11 mouse cellular contexts compared by ENCODE assay signal in the genomic region with DNA sequence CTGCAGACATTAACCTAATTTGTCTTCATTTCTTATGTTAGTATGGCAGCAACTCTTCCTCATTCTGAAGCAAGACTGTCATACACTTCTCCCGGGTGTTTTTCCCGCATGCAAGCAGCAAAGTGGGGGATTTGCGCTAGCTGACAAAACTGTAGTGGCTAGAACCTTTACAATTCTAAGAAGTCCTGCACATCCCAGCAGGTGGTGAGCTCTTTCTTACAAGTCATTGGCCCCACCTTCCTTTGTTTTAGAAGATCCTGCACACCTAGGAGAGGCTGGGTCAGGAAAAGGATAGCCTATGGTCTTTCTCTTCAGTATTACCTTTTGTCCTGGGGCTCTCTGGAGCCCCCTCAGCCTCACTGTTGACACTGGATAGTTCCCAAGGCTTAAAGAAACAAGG.
"Had no signal": no experiment of that assay in that cellular context is flagged by ENCODE, and none has a peak within 500 bp of the region (broad histone marks: within the 10 kb centered on the region; RNA-seq: fewer than 3 reads in every experiment).

No protein-coding gene starts in this region.

- H3K27me3 ChIP-seq: midbrain, embryonic 12.5 days; midbrain, embryonic 15.5 days; neural tube, embryonic 13.5 days had no signal

- H3K4me1 ChIP-seq: limb, embryonic 12.5 days; limb, embryonic 15.5 days; midbrain, embryonic 12.5 days had no signal

- H3K4me2 ChIP-seq: limb, embryonic 12.5 days; limb, embryonic 15.5 days; liver, embryonic 11.5 days; lung, embryonic 14.5 days; midbrain, embryonic 12.5 days; midbrain, embryonic 15.5 days; neural tube, embryonic 13.5 days had no signal

- H3K27ac ChIP-seq: limb, embryonic 12.5 days; limb, embryonic 15.5 days; liver, embryonic 14.5 days; macrophage; midbrain, embryonic 12.5 days; midbrain, embryonic 15.5 days; neural tube, embryonic 13.5 days had no signal

- H3K9me3 ChIP-seq: limb, embryonic 12.5 days; limb, embryonic 15.5 days; midbrain, embryonic 12.5 days; midbrain, embryonic 15.5 days; neural tube, embryonic 13.5 days had no signal

- H3K4me3 ChIP-seq: limb, embryonic 12.5 days; limb, embryonic 15.5 days; midbrain, embryonic 12.5 days; midbrain, embryonic 15.5 days; neural tube, embryonic 13.5 days had no signal

- H3K36me3 ChIP-seq: limb, embryonic 12.5 days; limb, embryonic 15.5 days; midbrain, embryonic 12.5 days; midbrain, embryonic 15.5 days; neural tube, embryonic 13.5 days had no signal

- H3K9ac ChIP-seq: limb, embryonic 12.5 days; limb, embryonic 15.5 days; liver, embryonic 14.5 days; liver, postnatal 0 days; lung, embryonic 14.5 days; midbrain, embryonic 12.5 days; midbrain, embryonic 15.5 days; neural tube, embryonic 13.5 days had no signal

- DNase-seq: thymus, adult 18-20 months had no signal
